ENCODE assay signal across 32 mouse cellular contexts in genomic region chr12:52636186-52636881, GRCm38 (mm10).
DNase-seq lines count a peak whose midpoint lies in the region; ATAC-seq and TF ChIP-seq lines count a peak whose summit lies in the region.
"Had no signal": no experiment of that assay in that cellular context is flagged by ENCODE, and none has a peak within 500 bp of the region (broad histone marks: within the 10 kb centered on the region; RNA-seq: fewer than 3 reads in every experiment).

No protein-coding gene starts in this region.

- DNase-seq in adrenal gland, adult 8-10 months, result peak; percentile 33
- no peak for DNase-seq in adrenal gland, postnatal 4 days (ENCODE audit: low spot score in 2 of 2)
- peak; percentile 53 for DNase-seq in 3134 (ENCODE audit: extremely low read depth, insufficient read length, low spot score)
- peak; percentile 10 for DNase-seq in adrenal gland, postnatal 14 days
- no peak for DNase-seq in kidney, adult 18-20 months
- DNase-seq: cerebellum, adult 18-20 months; cerebellum, postnatal 10 days; gastrocnemius, postnatal 36 days; heart, adult 18-20 months; heart, postnatal 36 days; kidney, adult 11 months; kidney, postnatal 36 days; retina, postnatal 1 day; right cerebral cortex, postnatal 14 days had no signal

- no peaks in the 10 kb centered on the region for H3K36me3 ChIP-seq in C2C12 (ENCODE audit: control insufficient read depth, insufficient read depth)
- H3K36me3 ChIP-seq in midbrain, embryonic 16.5 days (ENCODE audit: control insufficient read depth, insufficient read depth, low read length), result no peaks in the 10 kb centered on the region
- H3K36me3 ChIP-seq: embryonic facial prominence, embryonic 15.5 days; G1E; hindbrain, embryonic 15.5 days; limb, embryonic 12.5 days; liver, embryonic 15.5 days; midbrain, embryonic 12.5 days; neural tube, embryonic 15.5 days; stomach, embryonic 15.5 days had no signal

- no peak overlapping the region for H3K4me2 ChIP-seq in midbrain, embryonic 16.5 days (ENCODE audit: low read length)
- H3K4me2 ChIP-seq: embryonic facial prominence, embryonic 15.5 days; forebrain, embryonic 13.5 days; heart, embryonic 11.5 days; hindbrain, embryonic 15.5 days; limb, embryonic 12.5 days; liver, embryonic 15.5 days; lung, embryonic 14.5 days; midbrain, embryonic 12.5 days; neural tube, embryonic 15.5 days; stomach, embryonic 15.5 days had no signal

- H3K79me2 ChIP-seq in C2C12 (ENCODE audit: control insufficient read depth, insufficient read depth), result no peaks in the 10 kb centered on the region

- no peaks in the 10 kb centered on the region for H3K4me1 ChIP-seq in midbrain, embryonic 16.5 days (ENCODE audit: control insufficient read depth, insufficient read depth, low read length)
- H3K4me1 ChIP-seq: forebrain, embryonic 13.5 days; hindbrain, embryonic 15.5 days; liver, embryonic 15.5 days; midbrain, embryonic 12.5 days had no signal

- H3ac ChIP-seq in C2C12 (ENCODE audit: control insufficient read depth, insufficient read length, low read depth), result no peak overlapping the region

- H3K27ac ChIP-seq in midbrain, embryonic 16.5 days (ENCODE audit: low read length), result no peak overlapping the region
- H3K27ac ChIP-seq: embryonic facial prominence, embryonic 15.5 days; forebrain, embryonic 13.5 days; hindbrain, embryonic 15.5 days; limb, embryonic 12.5 days; liver, embryonic 15.5 days; midbrain, embryonic 12.5 days; neural tube, embryonic 15.5 days; stomach, embryonic 15.5 days had no signal

- H3K27me3 ChIP-seq in C2C12 (ENCODE audit: control insufficient read depth, insufficient read depth, insufficient read length), result no peaks in the 10 kb centered on the region
- H3K27me3 ChIP-seq in midbrain, embryonic 16.5 days (ENCODE audit: control insufficient read depth, insufficient read depth, low read depth, low read length), result no peaks in the 10 kb centered on the region
- H3K27me3 ChIP-seq: embryonic facial prominence, embryonic 15.5 days; forebrain, embryonic 13.5 days; hindbrain, embryonic 15.5 days; limb, embryonic 12.5 days; liver, embryonic 15.5 days; megakaryocyte, embryonic 14.5 days; midbrain, embryonic 12.5 days; neural tube, embryonic 15.5 days; stomach, embryonic 15.5 days had no signal

- H3K4me3 ChIP-seq in C2C12 (ENCODE audit: insufficient read depth, poor library complexity, severe bottlenecking), result no peak overlapping the region
- H3K4me3 ChIP-seq in midbrain, embryonic 16.5 days (ENCODE audit: low read depth, low read length), result no peak overlapping the region
- H3K4me3 ChIP-seq: embryonic facial prominence, embryonic 15.5 days; forebrain, embryonic 13.5 days; hindbrain, embryonic 15.5 days; layer of hippocampus, adult 2 months; left cerebral cortex, adult 2 months; limb, embryonic 12.5 days; liver, embryonic 15.5 days; megakaryocyte, embryonic 14.5 days; midbrain, embryonic 12.5 days; neural tube, embryonic 15.5 days; stomach, embryonic 15.5 days had no signal

- no peak for ATAC-seq in megakaryocyte, adult 5-6 weeks (ENCODE audit: poor library complexity, severe bottlenecking)
- no peak for ATAC-seq in midbrain, embryonic 16.5 days
- ATAC-seq: forebrain, embryonic 13.5 days; inflammation-experienced regulatory T-cells, adult 6 months had no signal

- no peak for TF ChIP-seq CTCF in C2C12 (IDR thresholded peaks at IDR 0.05; ENCODE audit: control insufficient read depth, insufficient read depth, insufficient read length)

- H3K9me3 ChIP-seq in midbrain, embryonic 16.5 days (replicated peaks; ENCODE audit: control insufficient read depth, low read length, poor library complexity, severe bottlenecking), result no peaks in the 10 kb centered on the region
- H3K9me3 ChIP-seq: embryonic facial prominence, embryonic 15.5 days; forebrain, embryonic 13.5 days; G1E; hindbrain, embryonic 15.5 days; limb, embryonic 12.5 days; liver, embryonic 15.5 days; megakaryocyte, embryonic 14.5 days; midbrain, embryonic 12.5 days; neural tube, embryonic 15.5 days; stomach, embryonic 15.5 days had no signal

- 75% methylated on average over 6 of the region's 6 CpGs for WGBS in midbrain, embryonic 16.5 days

- no peak overlapping the region for H3K9ac ChIP-seq in midbrain, embryonic 16.5 days (ENCODE audit: low read depth, low read length)
- H3K9ac ChIP-seq: embryonic facial prominence, embryonic 15.5 days; forebrain, embryonic 13.5 days; hindbrain, embryonic 15.5 days; limb, embryonic 12.5 days; liver, embryonic 15.5 days; lung, embryonic 14.5 days; midbrain, embryonic 12.5 days; neural tube, embryonic 15.5 days; stomach, embryonic 15.5 days had no signal

- no peaks in the 10 kb centered on the region for H3K79me3 ChIP-seq in C2C12 (ENCODE audit: low read depth)

TF ChIP-seq in C2C12, 6 proteins besides CTCF, POLR2A, EP300 and RAD21:
- TF ChIP-seq MYOD1 (IDR thresholded peaks at IDR 0.05; ENCODE audit: control insufficient read depth, insufficient read length, low read depth) (peak; percentile 93), FOSL1 (IDR thresholded peaks at IDR 0.05; ENCODE audit: insufficient read depth, low read length, poor library complexity, severe bottlenecking) (peak; percentile 13), MYOG (IDR thresholded peaks at IDR 0.05; ENCODE audit: control insufficient read depth, extremely low read depth, insufficient read length) (no peak), MAX (IDR thresholded peaks at IDR 0.05) (no peak), USF1 (IDR thresholded peaks at IDR 0.05; ENCODE audit: low read depth) (no peak), CEBPB (IDR thresholded peaks at IDR 0.05; ENCODE audit: low read depth) (no peak)
TF ChIP-seq in C2C12: peak in this region for 2.

Comparison
In these comparisons a context has a peak if more than half of its experiments do, and no peak if none do; other contexts are left out.
1. DNase-seq: peak in adrenal gland, adult 8-10 months (single experiment), 3134 (single experiment) and adrenal gland, postnatal 14 days (single experiment); none in adrenal gland, postnatal 4 days (0 of 2) and kidney, adult 18-20 months (single experiment).